Mouse (Mus musculus): ENCODE measurements at regions not wholly inside any gene's neighbourhood (a gene's known extent, or its start where the extent isn't known, plus 50 kb on each side); places are given as distances from the start of the nearest gene placed in this dataset.

GRCm38 (mm10) chr3:9153690-9154089, 456.2 kb downstream of the Zfp704 start:
- no peak for TF ChIP-seq CTCF (IDR thresholded peaks at IDR 0.05; ENCODE audit: low read depth, low read length)
- no peak for TF ChIP-seq POLR2A (IDR thresholded peaks at IDR 0.05; ENCODE audit: borderline replicate concordance, low read depth, low read length)

Data from bone marrow macrophage, adult 2 months (primary cell).